Mouse (Mus musculus): ENCODE results near the gene Cdcp2. TPM values are rescaled to one million over a fixed set of nuclear protein-coding genes. Genes with fewer than 3 reads are reported as not detected.
A peak's percentile ranks its signal among the peaks of the same experiment; 100 is the strongest.

Gene Cdcp2
- total RNA-seq (2021) = under 1 TPM in 1 of 2 experiments, not detected in 1; 0.12 TPM
- long read RNA-seq, experiment 1 = 0 reads
- long read RNA-seq, experiment 2 = 0 reads

- peak; percentile 46 for DNase-seq
These were observed at the start of gene Cdcp2 for GRCm38 (mm10) chr4:107096841-107097373. Gene Cdcp2, plus strand, starts transcription at chr4:107096891.

- DNase-seq = no peak
These were observed 48.9 kb upstream of the Cdcp2 start for GRCm38 (mm10) chr4:107047806-107048205.

GRCm38 (mm10) chr4:107048568-107049162 is 48.0 kb upstream of the Cdcp2 start:
- peak; percentile 66 for DNase-seq

GRCm38 (mm10) chr4:107051889-107052288 is 44.8 kb upstream of the Cdcp2 start:
- DNase-seq = peak; percentile 41

- DNase-seq = no peak
These were observed 43.6 kb upstream of the Cdcp2 start for GRCm38 (mm10) chr4:107052962-107053553.

GRCm38 (mm10) chr4:107056088-107056487 is 40.6 kb upstream of the Cdcp2 start:
- DNase-seq = no peak

GRCm38 (mm10) chr4:107058346-107058745 is 38.3 kb upstream of the Cdcp2 start:
- DNase-seq = no peak

GRCm38 (mm10) chr4:107058781-107059180 is 37.9 kb upstream of the Cdcp2 start:
- no peak for DNase-seq

GRCm38 (mm10) chr4:107061560-107061959 is 35.1 kb upstream of the Cdcp2 start:
- DNase-seq = no peak

- DNase-seq = no peak
These were observed 33.5 kb upstream of the Cdcp2 start for GRCm38 (mm10) chr4:107063214-107063613.

GRCm38 (mm10) chr4:107064394-107065098 is 32.1 kb upstream of the Cdcp2 start:
- no peak for DNase-seq

- peak; percentile 96 for DNase-seq
These were observed 30.2 kb upstream of the Cdcp2 start, which contains the start of the genes Mrpl37 and Cyb5rl for GRCm38 (mm10) chr4:107066252-107067124. Gene Mrpl37, minus strand, starts transcription at chr4:107066868. Gene Cyb5rl, plus strand, starts transcription at chr4:107066988.

GRCm38 (mm10) chr4:107067151-107067840 is 29.4 kb upstream of the Cdcp2 start:
- DNase-seq = peak; percentile 68

- DNase-seq = no peak
These were observed 24.3 kb upstream of the Cdcp2 start for GRCm38 (mm10) chr4:107072343-107072742.

GRCm38 (mm10) chr4:107075456-107075855 is 21.2 kb upstream of the Cdcp2 start:
- DNase-seq = no peak

- no peak for DNase-seq
These were observed 17.8 kb upstream of the Cdcp2 start for GRCm38 (mm10) chr4:107078894-107079293.

- DNase-seq = no peak
These were observed 17.0 kb upstream of the Cdcp2 start for GRCm38 (mm10) chr4:107079716-107080115.

- no peak for DNase-seq
These were observed 14.5 kb upstream of the Cdcp2 start for GRCm38 (mm10) chr4:107082185-107082584.

GRCm38 (mm10) chr4:107083126-107083525 is 13.6 kb upstream of the Cdcp2 start:
- no peak for DNase-seq

GRCm38 (mm10) chr4:107084343-107084742 is 12.3 kb upstream of the Cdcp2 start:
- DNase-seq = peak; percentile 70

GRCm38 (mm10) chr4:107084858-107085257 is 11.8 kb upstream of the Cdcp2 start:
- peak; percentile 68 for DNase-seq

Measured in adrenal gland, postnatal 10 days (tissue).